Mouse (Mus musculus): ENCODE results near the gene C2cd6.

DNA sequence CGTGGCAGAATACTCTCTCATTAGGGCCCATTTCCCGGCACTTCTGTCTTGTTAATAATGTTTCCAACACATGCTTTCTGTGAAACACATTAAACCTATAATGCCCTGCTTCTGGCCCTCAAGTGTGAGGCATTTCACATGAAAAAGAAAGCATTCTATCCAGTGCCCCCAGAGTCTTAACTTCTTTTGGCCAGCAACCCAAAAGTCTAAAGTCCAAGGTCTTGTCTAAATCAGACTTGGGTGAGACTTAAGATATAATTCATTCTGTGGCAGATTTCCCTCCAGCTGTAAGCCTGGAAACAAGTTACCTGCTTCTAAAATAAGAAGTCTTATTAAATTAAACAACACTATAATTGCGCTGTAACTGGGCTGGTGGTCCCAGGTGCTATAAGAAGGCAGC, 73.1 kb downstream of the C2cd6 start:
- no peak for TF ChIP-seq CTCF (IDR thresholded peaks at IDR 0.05; ENCODE audit: low read depth)
- TF ChIP-seq EP300 (IDR thresholded peaks at IDR 0.05; ENCODE audit: low read depth), result no peak

Data from heart, postnatal 0 days (tissue).